Mouse (Mus musculus) liver, embryonic 16.5 days (tissue): ENCODE measurements around the gene Rnf17. TPM values are rescaled to one million over a fixed set of nuclear protein-coding genes. Genes with fewer than 3 reads are reported as not detected.
A peak's percentile ranks its signal among the peaks of the same experiment; 100 is the strongest.

Experiments
- ATAC-seq: fragments of 200-750 bp; cut with Nextera tagmentation; 2 replicates; pipeline ENCODE4 v1.8.0; 2017; ENCODE audit warnings: low read depth, mild to moderate bottlenecking, moderate number of reproducible peaks, moderate library complexity
- H3K27ac ChIP-seq: fragments of 300-500 bp; sonication (generic); 2 replicates; pipeline ENCODE4 v1.5.1; 2014; ENCODE audit warnings: mild to moderate bottlenecking, low read length
- H3K27me3 ChIP-seq: fragments of 300-500 bp; sonication (generic); 2 replicates; pipeline ENCODE4 v1.6.1; 2014; ENCODE audit warnings: low read depth, low read length, mixed read lengths; ENCODE audit not compliant: control insufficient read depth, insufficient read depth
- H3K36me3 ChIP-seq: fragments of 300-500 bp; sonication (generic); 2 replicates; pipeline ENCODE4 v1.6.1; 2014; ENCODE audit warnings: mild to moderate bottlenecking; ENCODE audit not compliant: control insufficient read depth, insufficient read depth
- H3K4me1 ChIP-seq: fragments of 300-500 bp; sonication (generic); 2 replicates; pipeline ENCODE4 v1.6.1; 2014; ENCODE audit warnings: low read depth, low read length, mixed read lengths; ENCODE audit not compliant: control insufficient read depth
- H3K4me2 ChIP-seq: fragments of 300-500 bp; sonication (generic); 2 replicates; pipeline ENCODE4 v1.6.1; 2014; ENCODE audit warnings: low read depth, low read length, mixed read lengths
- H3K4me3 ChIP-seq: fragments of 300-500 bp; sonication (generic); 2 replicates; pipeline ENCODE4 v1.5.1; 2014; ENCODE audit warnings: low read depth, mild to moderate bottlenecking, low read length
- H3K9ac ChIP-seq: fragments of 300-500 bp; sonication (generic); 2 replicates; pipeline ENCODE4 v1.6.1; 2014; ENCODE audit warnings: low read depth, low read length
- H3K9me3 ChIP-seq: fragments of 300-500 bp; sonication (generic); replicated peaks from 2 replicates; pipeline ENCODE4 v1.6.1; 2016; ENCODE audit warnings: low read length; ENCODE audit not compliant: control insufficient read depth
- WGBS: fragments of 180-500 bp; shearing (Covaris S2); extraction: QIAGEN DNeasy Blood & Tissue Kit; methylation state at CpG from one replicate; pipeline ENCODE4 v1.1.7; 2014; ENCODE audit not compliant: insufficient replicate concordance; 5-methylcytosine and 5-hydroxymethylcytosine counted together
- polyA plus RNA-seq: library from polyadenylated mRNA; unstranded; fragments of >200 nt; fragmentation: Nextera tagmentation; extraction: Ambion mirVana; gene quantifications from 2 replicates; pipeline ENCODE4 v1.2.1, GENCODE M21; 2015

Gene Rnf17
- 0.57 and 1.1 TPM in 2 replicates for polyA plus RNA-seq

DNA sequence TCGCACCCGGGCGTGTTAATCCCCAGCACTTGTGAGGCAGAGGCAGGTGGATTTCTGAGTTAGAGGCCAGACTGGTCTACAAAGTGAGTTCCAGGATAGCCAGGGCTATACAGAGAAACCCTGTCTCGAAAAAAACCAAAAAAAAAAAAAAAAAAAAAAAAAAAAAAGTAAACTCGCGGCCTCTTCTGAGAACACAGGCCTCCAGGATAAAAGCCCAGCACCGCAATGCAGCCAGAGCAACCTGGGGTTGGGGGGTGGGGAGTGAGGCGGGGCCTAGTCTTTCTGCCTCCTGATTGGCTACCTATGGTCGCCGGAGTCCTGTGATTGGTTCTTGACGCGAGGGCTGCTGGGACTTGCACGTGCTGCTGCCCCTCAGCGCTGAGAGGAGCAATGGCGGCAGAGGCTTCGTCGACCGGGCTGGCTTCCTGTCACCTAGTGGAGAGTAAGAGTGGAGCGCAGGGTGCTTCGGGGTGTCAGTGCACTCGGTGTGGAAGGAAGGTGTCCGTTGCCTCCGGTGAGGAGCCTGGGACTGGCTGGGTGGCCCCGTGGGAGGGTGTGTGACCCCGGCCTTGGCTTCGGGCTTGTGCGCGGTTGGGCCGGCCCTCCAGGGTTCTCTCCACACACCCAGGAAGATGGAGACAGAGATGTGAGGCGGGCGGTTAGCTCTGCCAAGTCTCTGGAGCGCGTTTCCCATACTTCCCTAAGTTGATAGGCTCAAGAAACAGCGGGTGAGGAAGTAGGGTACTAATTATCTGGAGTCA lies at the start of gene Rnf17:
Gene Rnf17 (plus strand): TSS at position 271 of the 761 bp plus-strand sequence.
- Histone ChIP-seq H3K4me1 (no peaks in the 10 kb centered on the region), H3K27me3 (no peaks in the 10 kb centered on the region), H3K4me2 (peak within 1 kb of the TSS; percentile 21; the same call in 1 of the 2 replicates), H3K27ac (no peak within 1 kb of the TSS), H3K36me3 (no peaks in the 10 kb centered on the region), H3K4me3 (0 out of 2 replicates have a peak within 1 kb of the TSS, but pooled peaks have one; percentile 20), H3K9me3 (no peaks in the 10 kb centered on the region), H3K9ac (no peak within 1 kb of the TSS)
- no peak for ATAC-seq
- WGBS = 54% methylated on average over 34 of the region's 34 CpGs

DNA sequence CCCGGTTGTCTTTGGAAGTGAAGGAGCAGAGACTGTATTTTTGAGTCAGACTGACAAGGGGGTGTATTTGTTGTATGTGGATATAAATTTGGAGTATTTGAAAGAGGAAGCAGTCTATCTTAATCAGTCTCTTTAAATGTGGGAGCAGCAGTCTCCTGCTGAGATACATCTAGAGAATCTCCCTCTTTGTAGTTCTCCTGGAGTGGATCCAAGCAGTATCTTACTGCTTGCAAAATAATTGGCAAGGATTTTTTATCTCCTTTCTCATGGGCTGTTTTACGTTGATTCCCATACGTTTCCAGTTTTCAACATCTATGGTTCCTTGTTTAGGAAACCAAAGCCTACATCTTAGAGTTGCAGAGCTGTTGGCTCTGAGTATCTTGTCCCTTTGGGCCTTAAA lies 47.6 kb upstream of the Rnf17 start:
- ATAC-seq = no peak
- H3K36me3 ChIP-seq = no peaks in the 10 kb centered on the region
- H3K9ac ChIP-seq = no peak overlapping the region
- no peak overlapping the region for H3K27ac ChIP-seq
- no peak overlapping the region for H3K4me2 ChIP-seq
- no peak overlapping the region for H3K4me3 ChIP-seq
- no peaks in the 10 kb centered on the region for H3K27me3 ChIP-seq
- 59% methylated on average over 3 of the region's 3 CpGs for WGBS
- no peaks in the 10 kb centered on the region for H3K4me1 ChIP-seq
- H3K9me3 ChIP-seq = no peaks in the 10 kb centered on the region

- Histone ChIP-seq H3K27me3 (no peaks in the 10 kb centered on the region), H3K36me3 (no peaks in the 10 kb centered on the region), H3K9me3 (no peaks in the 10 kb centered on the region), H3K4me2 (no peak overlapping the region), H3K4me1 (no peaks in the 10 kb centered on the region), H3K4me3 (no peak overlapping the region), H3K9ac (no peak overlapping the region), H3K27ac (no peak overlapping the region)
- 57% methylated on average over 8 of the region's 8 CpGs for WGBS
- ATAC-seq = no peak
Measured at GRCm38 (mm10) chr14:56355396-56355795, 47.0 kb upstream of the Rnf17 start.

DNA sequence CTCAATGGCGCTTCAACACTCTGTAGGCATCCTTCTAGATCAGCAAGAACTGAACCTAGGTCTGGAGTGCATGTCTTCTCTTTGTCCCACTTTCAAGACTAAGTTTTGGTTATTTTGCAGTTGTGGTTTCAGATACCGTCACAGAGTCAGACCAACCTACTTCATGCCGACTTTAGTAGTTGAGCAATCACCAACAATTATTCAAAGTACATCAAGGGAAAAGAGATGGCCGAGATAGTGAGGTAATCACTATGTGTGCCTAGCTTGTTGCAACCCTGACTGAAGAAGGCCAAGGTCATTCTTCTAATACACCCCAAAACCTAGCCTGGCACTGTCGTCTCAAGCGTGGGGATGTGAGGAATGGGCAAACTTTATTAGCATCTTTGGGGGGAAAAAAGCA lies 46.2 kb upstream of the Rnf17 start:
- Histone ChIP-seq H3K9me3 (no peaks in the 10 kb centered on the region), H3K9ac (no peak overlapping the region), H3K27me3 (no peaks in the 10 kb centered on the region), H3K4me2 (no peak overlapping the region), H3K4me3 (no peak overlapping the region), H3K4me1 (no peaks in the 10 kb centered on the region), H3K27ac (no peak overlapping the region), H3K36me3 (no peaks in the 10 kb centered on the region)
- no peak for ATAC-seq
- 57% methylated on average over 6 of the region's 6 CpGs for WGBS

DNA sequence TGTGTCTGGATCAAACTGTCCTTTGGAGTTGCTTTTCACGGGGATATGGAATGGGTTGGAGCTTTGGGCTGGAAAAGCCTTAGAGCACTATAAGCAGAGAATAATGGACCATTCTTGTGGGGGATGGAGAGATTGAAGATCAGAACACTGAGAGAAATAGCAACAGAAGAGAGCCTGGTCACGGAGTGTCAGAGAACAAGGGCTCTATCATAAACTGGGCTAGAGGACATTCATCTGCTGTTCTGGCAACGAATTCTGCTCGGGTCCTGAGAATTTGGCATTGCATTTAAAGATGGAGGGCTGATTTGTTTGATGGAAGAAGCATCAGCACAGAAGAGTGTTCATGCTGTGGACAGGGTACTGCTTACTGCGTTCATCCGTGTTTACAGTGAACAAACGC lies 44.0 kb upstream of the Rnf17 start:
- Histone ChIP-seq H3K27ac (no peak overlapping the region), H3K4me2 (no peak overlapping the region), H3K9me3 (no peaks in the 10 kb centered on the region), H3K4me1 (no peaks in the 10 kb centered on the region), H3K4me3 (no peak overlapping the region), H3K27me3 (no peaks in the 10 kb centered on the region; the same call in 1 of the 2 replicates), H3K36me3 (no peaks in the 10 kb centered on the region), H3K9ac (no peak overlapping the region)
- ATAC-seq = no peak
- 76% methylated on average over 7 of the region's 7 CpGs for WGBS

- Histone ChIP-seq H3K27ac (no peak overlapping the region), H3K9ac (no peak overlapping the region), H3K4me3 (no peak overlapping the region), H3K27me3 (peaks cover 2% of the 10 kb centered on the region), H3K4me2 (no peak overlapping the region), H3K36me3 (no peaks in the 10 kb centered on the region), H3K4me1 (no peaks in the 10 kb centered on the region), H3K9me3 (no peaks in the 10 kb centered on the region)
- 47% methylated on average over 6 of the region's 6 CpGs for WGBS
- no peak for ATAC-seq
Measured at GRCm38 (mm10) chr14:56359131-56359530, 43.2 kb upstream of the Rnf17 start.

GRCm38 (mm10) chr14:56364711-56365237 lies 37.6 kb upstream of the Rnf17 start, which contains the start of gene Atp12a:
TSS of gene Atp12a (plus strand) at chr14:56365068.
- peak within 1 kb of the TSS; percentile 33 for H3K4me3 ChIP-seq

GRCm38 (mm10) chr14:56365292-56365691 lies 37.1 kb upstream of the Rnf17 start:
- peak overlapping the region; percentile 45; the same call in 1 of the 2 replicates for H3K4me2 ChIP-seq
- no peaks in the 10 kb centered on the region for H3K36me3 ChIP-seq
- no peak overlapping the region for H3K27ac ChIP-seq
- peaks cover 34% of the 10 kb centered on the region for H3K27me3 ChIP-seq
- no peaks in the 10 kb centered on the region for H3K4me1 ChIP-seq
- no peak overlapping the region for H3K4me3 ChIP-seq
- ATAC-seq = no peak
- no peaks in the 10 kb centered on the region for H3K9me3 ChIP-seq
- no peak overlapping the region for H3K9ac ChIP-seq
- WGBS = 25% methylated on average over 8 of the region's 8 CpGs

More at GRCm38 (mm10) chr14:56364711-56365237, 37.6 kb upstream of the Rnf17 start, which contains the start of gene Atp12a:
- H3K27me3 ChIP-seq = peaks cover 34% of the 10 kb centered on the region
- H3K27ac ChIP-seq = no peak within 1 kb of the TSS
- 2% methylated on average over 48 of the region's 48 CpGs for WGBS
- no peaks in the 10 kb centered on the region for H3K36me3 ChIP-seq
- H3K4me2 ChIP-seq = peak within 1 kb of the TSS; percentile 45
- ATAC-seq = no peak
- H3K9ac ChIP-seq = no peak within 1 kb of the TSS
- no peaks in the 10 kb centered on the region for H3K9me3 ChIP-seq
- no peaks in the 10 kb centered on the region for H3K4me1 ChIP-seq

DNA sequence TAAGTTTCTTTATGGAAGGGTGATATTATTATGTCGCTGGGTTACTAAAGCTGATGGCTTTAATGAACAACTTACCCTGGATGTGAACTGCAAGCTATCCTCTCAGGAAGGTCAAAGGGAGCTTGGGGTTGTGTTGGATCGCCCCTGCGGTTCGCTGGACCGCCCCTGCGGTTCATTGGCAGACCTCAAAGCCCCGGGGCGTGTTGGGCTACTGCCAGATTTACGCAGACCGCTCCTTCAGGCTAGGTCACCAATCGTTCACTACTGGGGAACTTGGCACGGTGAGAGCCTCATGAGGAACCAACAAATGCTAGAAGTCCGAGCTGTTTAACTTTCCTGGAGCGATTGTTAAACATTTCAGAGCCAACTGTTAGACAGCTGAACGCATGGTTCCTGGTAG lies 35.7 kb upstream of the Rnf17 start:
- Histone ChIP-seq H3K27me3 (peaks cover 34% of the 10 kb centered on the region), H3K4me2 (no peak overlapping the region), H3K4me1 (no peaks in the 10 kb centered on the region), H3K4me3 (no peak overlapping the region), H3K36me3 (no peaks in the 10 kb centered on the region), H3K27ac (no peak overlapping the region), H3K9me3 (no peaks in the 10 kb centered on the region), H3K9ac (no peak overlapping the region)
- 18% methylated on average over 15 of the region's 15 CpGs for WGBS
- ATAC-seq = no peak
